Comparison of ENCODE assay signal across 14 mouse cellular contexts in the genomic region with DNA sequence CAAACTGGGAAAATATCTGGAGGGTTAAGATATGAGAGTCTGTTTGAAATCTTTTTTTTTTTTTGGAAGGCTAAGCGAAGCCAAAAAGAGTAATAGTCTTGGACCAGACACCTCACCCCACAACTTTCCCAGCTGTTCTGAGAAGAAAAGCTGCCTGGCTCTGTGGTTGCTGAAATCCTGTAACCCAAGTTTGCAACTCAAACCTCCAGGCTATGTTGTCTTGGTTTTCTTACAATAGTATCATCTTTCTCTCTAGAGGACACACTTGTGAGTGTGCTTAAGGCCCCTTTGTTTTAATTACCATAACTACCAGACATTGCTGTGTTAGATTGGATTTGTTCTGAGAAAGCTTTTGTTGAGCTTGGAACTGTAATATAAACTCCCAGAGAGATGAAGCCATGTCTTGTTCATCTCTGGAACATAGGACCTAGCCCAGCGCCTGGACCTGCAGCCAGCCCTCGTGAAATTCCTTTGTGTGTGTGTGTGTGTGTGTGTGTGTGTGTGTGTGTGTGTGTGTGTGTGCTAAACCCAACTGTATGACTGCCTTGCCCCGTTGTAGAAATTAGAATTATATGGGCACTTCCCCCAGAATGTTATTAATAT.
A peak's percentile ranks its signal among the peaks of the same experiment; 100 is the strongest.
DNase-seq lines count a peak whose midpoint lies in the region; ATAC-seq lines count a peak whose summit lies in the region.
"Had no signal": no experiment of that assay in that cellular context is flagged by ENCODE, and none has a peak within 500 bp of the region (broad histone marks: within the 10 kb centered on the region; RNA-seq: fewer than 3 reads in every experiment).

No protein-coding gene starts in this region.

- WGBS in heart, embryonic 10.5 days: 61% methylated on average over 4 of the region's 4 CpGs
- WGBS in limb, embryonic 15.5 days: 45% methylated on average over 4 of the region's 4 CpGs

- no peaks in the 10 kb centered on the region for H3K9me3 ChIP-seq in heart, embryonic 10.5 days
- H3K9me3 ChIP-seq in limb, embryonic 15.5 days: no peaks in the 10 kb centered on the region
- H3K9me3 ChIP-seq: neural tube, embryonic 15.5 days had no signal

- no peak overlapping the region for H3K4me3 ChIP-seq in heart, embryonic 10.5 days
- no peak overlapping the region for H3K4me3 ChIP-seq in limb, embryonic 15.5 days
- H3K4me3 ChIP-seq: neural tube, embryonic 15.5 days had no signal

- no peak overlapping the region for H3K9ac ChIP-seq in limb, embryonic 15.5 days
- H3K9ac ChIP-seq: liver, postnatal 0 days; neural tube, embryonic 15.5 days had no signal

- H3K27me3 ChIP-seq in heart, embryonic 10.5 days (ENCODE audit: insufficient read depth, poor library complexity, severe bottlenecking): no peaks in the 10 kb centered on the region
- no peaks in the 10 kb centered on the region for H3K27me3 ChIP-seq in limb, embryonic 15.5 days
- H3K27me3 ChIP-seq: neural tube, embryonic 15.5 days had no signal

- intact Hi-C loops in heart, postnatal 10 days (cut with DNase I): no loop called here

- H3K27ac ChIP-seq in heart, embryonic 10.5 days: no peak overlapping the region
- H3K27ac ChIP-seq in limb, embryonic 15.5 days: no peak overlapping the region
- H3K27ac ChIP-seq: neural tube, embryonic 15.5 days had no signal

- ATAC-seq in limb, embryonic 15.5 days (ENCODE audit: insufficient number of reproducible peaks, low FRiP score, low TSS enrichment, low read depth): peak; percentile 55; the same call in 1 of the 2 replicates
- ATAC-seq: forebrain, embryonic 16.5 days; liver, postnatal 0 days had no signal

- peak; percentile 20 to 35 for DNase-seq in heart, postnatal 10 days
- DNase-seq in heart, embryonic 10.5 days (ENCODE audit: low spot score): no peak
- peak; percentile 22 for DNase-seq in NIH3T3 (ENCODE audit: low read depth)
- DNase-seq in adipocyte (ENCODE audit: low spot score): peak; percentile 54
- no peak for DNase-seq in adrenal gland, adult (ENCODE audit: inconsistent age in 2 of 2, low spot score in 1 of 2)
- DNase-seq in frontal cortex, postnatal 25 days (ENCODE audit: low spot score in 2 of 2): no peak
- DNase-seq: kidney, adult 9 months; liver, postnatal 0 days; right cerebral cortex, postnatal 4 days; thymus, adult 18-20 months had no signal

- H3K36me3 ChIP-seq in heart, embryonic 10.5 days: no peaks in the 10 kb centered on the region
- H3K36me3 ChIP-seq in limb, embryonic 15.5 days: no peaks in the 10 kb centered on the region
- H3K36me3 ChIP-seq: neural tube, embryonic 15.5 days had no signal

- no peak overlapping the region for H3K4me2 ChIP-seq in limb, embryonic 15.5 days
- H3K4me2 ChIP-seq: midbrain, embryonic 11.5 days; neural tube, embryonic 15.5 days had no signal

- H3K4me1 ChIP-seq in heart, embryonic 10.5 days: 0 out of 2 replicates have a peak, but pooled peaks cover 4% of the 10 kb centered on the region
- peaks cover 7% of the 10 kb centered on the region; the same call in 1 of the 2 replicates for H3K4me1 ChIP-seq in limb, embryonic 15.5 days
- H3K4me1 ChIP-seq: neural tube, embryonic 15.5 days had no signal

Comparison
In these comparisons a context has a peak if more than half of its experiments do, and no peak if none do; other contexts are left out.
1. DNase-seq: peak in heart, postnatal 10 days (2 of 2), NIH3T3 (single experiment) and adipocyte (single experiment); none in heart, embryonic 10.5 days (single experiment), adrenal gland, adult (0 of 2) and frontal cortex, postnatal 25 days (0 of 2).